Mouse (Mus musculus) midbrain, embryonic 16.5 days (tissue): ENCODE data around the gene Tbc1d24. TPM values are rescaled to one million over a fixed set of nuclear protein-coding genes. Genes with fewer than 3 reads are reported as not detected.

Source experiments
- ATAC-seq: fragments of 200-750 bp; cut with Nextera tagmentation; 2 replicates; pipeline ENCODE4 v1.8.0; 2017; ENCODE audit warnings: moderate TSS enrichment
- H3K27ac ChIP-seq: fragments of 300-500 bp; sonication (generic); 2 replicates; pipeline ENCODE4 v1.5.1; 2014; ENCODE audit warnings: mild to moderate bottlenecking, low read length, mixed read lengths
- H3K27me3 ChIP-seq: fragments of 300-500 bp; sonication (generic); 2 replicates; pipeline ENCODE4 v1.6.1; 2014; ENCODE audit warnings: low read depth, low read length, mixed read lengths; ENCODE audit not compliant: control insufficient read depth, insufficient read depth
- H3K36me3 ChIP-seq: fragments of 300-500 bp; sonication (generic); 2 replicates; pipeline ENCODE4 v1.6.1; 2014; ENCODE audit warnings: mild to moderate bottlenecking, low read length, moderate library complexity, mixed read lengths; ENCODE audit not compliant: control insufficient read depth, insufficient read depth
- H3K4me1 ChIP-seq: fragments of 300-500 bp; sonication (generic); 2 replicates; pipeline ENCODE4 v1.6.1; 2014; ENCODE audit warnings: mild to moderate bottlenecking, low read length, mixed read lengths; ENCODE audit not compliant: control insufficient read depth, insufficient read depth
- H3K4me2 ChIP-seq: fragments of 300-500 bp; sonication (generic); 2 replicates; pipeline ENCODE4 v1.6.1; 2014; ENCODE audit warnings: mild to moderate bottlenecking, low read length, mixed read lengths
- H3K4me3 ChIP-seq: fragments of 300-500 bp; sonication (generic); 2 replicates; pipeline ENCODE4 v1.5.1; 2014; ENCODE audit warnings: low read depth, mild to moderate bottlenecking, low read length, moderate library complexity, mixed read lengths
- H3K9ac ChIP-seq: fragments of 300-500 bp; sonication (generic); 2 replicates; pipeline ENCODE4 v1.6.1; 2014; ENCODE audit warnings: low read depth, low read length, mixed read lengths
- H3K9me3 ChIP-seq: fragments of 300-500 bp; sonication (generic); replicated peaks from 2 replicates; pipeline ENCODE4 v1.6.1; 2014; ENCODE audit warnings: mild to moderate bottlenecking, low read length, mixed read lengths; ENCODE audit not compliant: control insufficient read depth, poor library complexity, severe bottlenecking
- WGBS: fragments of 180-500 bp; shearing (Covaris S2); extraction: QIAGEN DNeasy Blood & Tissue Kit; methylation state at CpG from one replicate; pipeline ENCODE4 v1.1.7; 2014; 5-methylcytosine and 5-hydroxymethylcytosine counted together
- polyA plus RNA-seq: library from polyadenylated mRNA; unstranded; fragments of >200 nt; fragmentation: Nextera tagmentation; extraction: Ambion mirVana; gene quantifications from 2 replicates; pipeline ENCODE4 v1.2.1, GENCODE M21; 2015

Gene Tbc1d24
- polyA plus RNA-seq, 1 experiment from 2014 or later: 30.6 TPM

- Histone ChIP-seq H3K27ac (no peak overlapping the region), H3K9me3 (no peaks in the 10 kb centered on the region), H3K4me3 (no peak overlapping the region), H3K27me3 (no peaks in the 10 kb centered on the region), H3K4me2 (no peak overlapping the region), H3K4me1 (peaks cover 27% of the 10 kb centered on the region), H3K36me3 (no peaks in the 10 kb centered on the region), H3K9ac (no peak overlapping the region)
- whole genome bisulfite sequencing: 83% methylated on average over 9 of the region's 11 CpGs
- no peak for ATAC-seq
Measured at GRCm38 (mm10) chr17:24164566-24165259, 40.6 kb downstream of the Tbc1d24 start.

GRCm38 (mm10) chr17:24163176-24163962 lies 42.0 kb downstream of the Tbc1d24 start, which contains the start of gene Amdhd2:
Gene Amdhd2, minus strand, starts transcription at chr17:24163766.
- no peaks in the 10 kb centered on the region for H3K36me3 ChIP-seq
- peak within 1 kb of the TSS; percentile 86 for H3K27ac ChIP-seq
- under 1% methylated on average over 47 of the region's 47 CpGs for WGBS
- no peaks in the 10 kb centered on the region for H3K9me3 ChIP-seq
- peak within 1 kb of the TSS; percentile 78 for H3K4me3 ChIP-seq
- peaks cover 27% of the 10 kb centered on the region for H3K4me1 ChIP-seq
- peak within 1 kb of the TSS; percentile 91 for H3K4me2 ChIP-seq
- H3K27me3 ChIP-seq: no peaks in the 10 kb centered on the region
- peak within 1 kb of the TSS; percentile 89 for H3K9ac ChIP-seq
- ATAC-seq: peak; percentile 90

GRCm38 (mm10) chr17:24162584-24163175 lies 42.7 kb downstream of the Tbc1d24 start:
- Histone ChIP-seq H3K27ac (peak overlapping the region; percentile 86), H3K4me3 (peak overlapping the region; percentile 78), H3K9me3 (no peaks in the 10 kb centered on the region), H3K9ac (peak overlapping the region; percentile 89), H3K36me3 (peaks cover 3% of the 10 kb centered on the region; the same call in 1 of the 2 replicates), H3K27me3 (no peaks in the 10 kb centered on the region), H3K4me2 (peak overlapping the region; percentile 91), H3K4me1 (peaks cover 20% of the 10 kb centered on the region)
- WGBS: 32% methylated on average over 17 of the region's 17 CpGs
- peak; percentile 43 for ATAC-seq

GRCm38 (mm10) chr17:24161466-24161865 lies 43.9 kb downstream of the Tbc1d24 start:
- Histone ChIP-seq H3K36me3 (peaks cover 6% of the 10 kb centered on the region; the same call in 1 of the 2 replicates), H3K4me2 (no peak overlapping the region), H3K9me3 (no peaks in the 10 kb centered on the region), H3K4me3 (no peak overlapping the region), H3K4me1 (peaks cover 8% of the 10 kb centered on the region), H3K9ac (no peak overlapping the region), H3K27me3 (no peaks in the 10 kb centered on the region), H3K27ac (no peak overlapping the region)
- 82% methylated on average over 5 of the region's 5 CpGs for WGBS
- no peak for ATAC-seq

- Histone ChIP-seq H3K4me3 (no peak overlapping the region), H3K27me3 (no peaks in the 10 kb centered on the region), H3K9me3 (no peaks in the 10 kb centered on the region), H3K4me2 (no peak overlapping the region), H3K4me1 (peaks cover under 1% of the 10 kb centered on the region; the same call in 1 of the 2 replicates), H3K27ac (no peak overlapping the region), H3K9ac (no peak overlapping the region), H3K36me3 (peaks cover 10% of the 10 kb centered on the region; the same call in 1 of the 2 replicates)
- ATAC-seq: no peak
- WGBS: 95% methylated on average over 4 of the region's 4 CpGs
Measured at GRCm38 (mm10) chr17:24157526-24157925, 47.8 kb downstream of the Tbc1d24 start.

GRCm38 (mm10) chr17:24157121-24157520 lies 48.2 kb downstream of the Tbc1d24 start:
- WGBS: 88% methylated on average over 6 of the region's 6 CpGs
- Histone ChIP-seq H3K4me2 (no peak overlapping the region), H3K9ac (no peak overlapping the region), H3K9me3 (no peaks in the 10 kb centered on the region), H3K4me3 (no peak overlapping the region), H3K27me3 (no peaks in the 10 kb centered on the region), H3K36me3 (peaks cover 10% of the 10 kb centered on the region; the same call in 1 of the 2 replicates), H3K27ac (no peak overlapping the region), H3K4me1 (no peaks in the 10 kb centered on the region; the same call in 1 of the 2 replicates)
- no peak for ATAC-seq

GRCm38 (mm10) chr17:24156394-24156793 lies 49.0 kb downstream of the Tbc1d24 start:
- no peak overlapping the region for H3K4me2 ChIP-seq
- no peak for ATAC-seq
- peaks cover 3% of the 10 kb centered on the region; the same call in 1 of the 2 replicates for H3K4me1 ChIP-seq
- H3K27ac ChIP-seq: no peak overlapping the region
- H3K36me3 ChIP-seq: peaks cover 10% of the 10 kb centered on the region; the same call in 1 of the 2 replicates
- WGBS: 85% methylated on average over 3 of the region's 3 CpGs
- H3K4me3 ChIP-seq: no peak overlapping the region
- no peaks in the 10 kb centered on the region for H3K9me3 ChIP-seq
- H3K27me3 ChIP-seq: no peaks in the 10 kb centered on the region
- H3K9ac ChIP-seq: no peak overlapping the region

- H3K4me1 ChIP-seq: peaks cover 3% of the 10 kb centered on the region; the same call in 1 of the 2 replicates
- H3K4me2 ChIP-seq: no peak overlapping the region
- no peak for ATAC-seq
- no peaks in the 10 kb centered on the region for H3K27me3 ChIP-seq
- H3K36me3 ChIP-seq: peaks cover 10% of the 10 kb centered on the region; the same call in 1 of the 2 replicates
- H3K9me3 ChIP-seq: no peaks in the 10 kb centered on the region
- WGBS: 92% methylated on average over 9 of the region's 9 CpGs
- H3K27ac ChIP-seq: no peak overlapping the region
- no peak overlapping the region for H3K9ac ChIP-seq
- no peak overlapping the region for H3K4me3 ChIP-seq
Measured at GRCm38 (mm10) chr17:24155742-24156141, 49.6 kb downstream of the Tbc1d24 start.
